Mouse (Mus musculus): Measurements from ENCODE around the gene Pkd1l2.

DNA sequence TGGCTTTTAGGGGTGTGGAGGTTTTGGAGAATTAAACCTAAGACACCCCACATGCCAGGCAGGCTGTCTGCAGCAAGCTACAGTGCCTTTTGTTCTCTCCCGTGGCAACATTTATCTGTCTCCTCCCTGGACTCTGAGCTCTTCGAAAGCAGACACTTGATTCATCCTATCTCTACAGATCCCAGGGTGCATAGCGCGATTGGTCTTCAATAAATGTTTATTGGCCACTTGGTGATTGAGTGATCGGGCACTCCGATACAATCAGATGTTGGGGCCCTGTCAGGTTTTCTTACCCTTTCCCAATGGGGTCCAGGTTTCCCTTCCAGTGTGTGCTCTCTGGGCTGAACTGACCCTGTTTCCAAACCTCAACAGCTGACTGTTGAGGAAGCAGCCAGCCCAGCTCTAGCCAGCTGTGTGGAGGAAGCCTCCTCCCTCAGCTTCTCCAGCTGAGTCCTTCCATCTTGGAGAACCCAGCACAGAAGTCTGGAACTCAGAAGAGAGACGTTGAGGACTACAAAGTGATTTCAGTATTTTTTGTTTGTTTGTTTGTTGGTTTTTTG lies 3.8 kb downstream of the Pkd1l2 start:
- TF ChIP-seq CTCF (conservative IDR thresholded peaks at IDR 0.05; ENCODE audit: low read length) (no peak), NANOG (IDR thresholded peaks at IDR 0.05; ENCODE audit: borderline replicate concordance, low read length) (no peak)
